Mouse (Mus musculus) intestine, postnatal 0 days (tissue): Measurements from ENCODE around the gene Chst3. TPM values are rescaled to one million over a fixed set of nuclear protein-coding genes. Genes with fewer than 3 reads are reported as not detected.
"Not testable (repeated sequence)": the region's sequence is repeated elsewhere in the genome, so short reads cannot be mapped to it uniquely, and the experiment has no call there.

ENCODE experiments used
- ATAC-seq: fragments of 200-750 bp; cut with Nextera tagmentation; 2 replicates; pipeline ENCODE4 v1.8.0; 2017; ENCODE audit warnings: mild to moderate bottlenecking, moderate TSS enrichment, moderate library complexity
- H3K27ac ChIP-seq: fragments of 300-500 bp; sonication (generic); 2 replicates; pipeline ENCODE4 v1.5.1; 2014; ENCODE audit warnings: mild to moderate bottlenecking, low read depth, low read length, moderate library complexity
- H3K27me3 ChIP-seq: fragments of 300-500 bp; sonication (generic); replicated peaks from 2 replicates; pipeline ENCODE4 v1.6.1; 2014; ENCODE audit warnings: low read length, mixed read lengths; ENCODE audit not compliant: control insufficient read depth, insufficient read depth
- H3K36me3 ChIP-seq: fragments of 300-500 bp; sonication (generic); 2 replicates; pipeline ENCODE4 v1.6.1; 2014; ENCODE audit warnings: mild to moderate bottlenecking, moderate library complexity; ENCODE audit not compliant: control insufficient read depth, insufficient read depth
- H3K4me1 ChIP-seq: fragments of 300-500 bp; sonication (generic); replicated peaks from 2 replicates; pipeline ENCODE4 v1.6.1; 2014; ENCODE audit warnings: antibody characterized with exemption, low read length, mixed read lengths; ENCODE audit not compliant: control insufficient read depth, insufficient read depth
- H3K4me2 ChIP-seq: fragments of 300-500 bp; sonication (generic); replicated peaks from 2 replicates; pipeline ENCODE4 v1.6.1; 2014; ENCODE audit warnings: low read depth, mild to moderate bottlenecking, moderate library complexity
- H3K4me3 ChIP-seq: fragments of 300-500 bp; sonication (generic); 2 replicates; pipeline ENCODE4 v1.5.1; 2014; ENCODE audit warnings: low read depth, low read length
- H3K9ac ChIP-seq: fragments of 300-500 bp; sonication (generic); 2 replicates; pipeline ENCODE4 v1.6.1; 2014; ENCODE audit warnings: mild to moderate bottlenecking, low read depth, low read length
- H3K9me3 ChIP-seq: fragments of 300-500 bp; sonication (generic); 2 replicates; pipeline ENCODE4 v1.6.1; 2016; ENCODE audit warnings: mixed run types; ENCODE audit not compliant: control insufficient read depth
- CTCF ChIP-seq: sonication (generic); IDR thresholded peaks from 2 replicates; pipeline ENCODE4 v1.5.1; 2016; ENCODE audit warnings: low read depth, mild to moderate bottlenecking, control low read depth, antibody characterized with exemption, moderate library complexity
- WGBS: fragments of 180-500 bp; shearing (Covaris S2); extraction: QIAGEN DNeasy Blood & Tissue Kit; methylation state at CpG from one replicate; pipeline ENCODE4 v1.1.7; 2014; 5-methylcytosine and 5-hydroxymethylcytosine counted together
- polyA plus RNA-seq: library from polyadenylated mRNA; unstranded; fragments of >200 nt; fragmentation: Nextera tagmentation; extraction: Ambion mirVana; gene quantifications from 2 replicates; pipeline ENCODE4 v1.2.1, GENCODE M21; 2015

The Chst3 gene
- polyA plus RNA-seq, 1 experiment from 2014 or later: 0.27 TPM

GRCm38 (mm10) chr10:60193532-60194423, 25.3 kb downstream of the Chst3 start:
- H3K4me1 ChIP-seq: no peaks in the 10 kb centered on the region
- no peak overlapping the region for H3K9ac ChIP-seq
- no peaks in the 10 kb centered on the region for H3K36me3 ChIP-seq
- TF ChIP-seq CTCF: 0 out of 2 replicates have a peak, but pooled peaks have one; percentile 12
- H3K4me2 ChIP-seq: peak overlapping the region; percentile 25
- no peak overlapping the region for H3K4me3 ChIP-seq
- WGBS: 10% methylated on average over 19 of the region's 19 CpGs
- H3K9me3 ChIP-seq: no peaks in the 10 kb centered on the region
- no peak overlapping the region for H3K27ac ChIP-seq
- H3K27me3 ChIP-seq: peaks cover 15% of the 10 kb centered on the region
- ATAC-seq: peak; percentile 38; the same call in 1 of the 2 replicates

- H3K9ac ChIP-seq: no peak overlapping the region
- ATAC-seq: no peak
Observed at GRCm38 (mm10) chr10:60191796-60192195, 27.3 kb downstream of the Chst3 start.

GRCm38 (mm10) chr10:60189534-60190186, 29.4 kb downstream of the Chst3 start:
- Histone ChIP-seq H3K36me3 (no peaks in the 10 kb centered on the region), H3K9me3 (no peaks in the 10 kb centered on the region), H3K27me3 (peaks cover 24% of the 10 kb centered on the region), H3K4me2 (no peak overlapping the region), H3K27ac (no peak overlapping the region), H3K4me3 (no peak overlapping the region), H3K9ac (no peak overlapping the region), H3K4me1 (no peaks in the 10 kb centered on the region)
- WGBS: 86% methylated on average over 6 of the region's 6 CpGs
- TF ChIP-seq CTCF: no peak
- no peak for ATAC-seq

More at GRCm38 (mm10) chr10:60191796-60192195, 27.3 kb downstream of the Chst3 start:
- H3K36me3 ChIP-seq: no peaks in the 10 kb centered on the region
- 1% methylated on average over 17 of the region's 17 CpGs for WGBS
- H3K4me1 ChIP-seq: no peaks in the 10 kb centered on the region
- peak; percentile 86 for TF ChIP-seq CTCF
- 0 out of 2 replicates have a peak overlapping the region, but pooled peaks have one; percentile 17 for H3K4me3 ChIP-seq
- H3K27me3 ChIP-seq: peaks cover 15% of the 10 kb centered on the region
- peak overlapping the region; percentile 59 for H3K4me2 ChIP-seq
- no peaks in the 10 kb centered on the region for H3K9me3 ChIP-seq
- no peak overlapping the region for H3K27ac ChIP-seq

GRCm38 (mm10) chr10:60186191-60186945, 32.7 kb downstream of the Chst3 start:
- Histone ChIP-seq H3K36me3 (no peaks in the 10 kb centered on the region), H3K4me2 (no peak overlapping the region), H3K4me3 (no peak overlapping the region), H3K27me3 (peaks cover 13% of the 10 kb centered on the region; the same call in 1 of the 2 replicates), H3K9ac (no peak overlapping the region), H3K4me1 (no peaks in the 10 kb centered on the region), H3K9me3 (no peaks in the 10 kb centered on the region), H3K27ac (no peak overlapping the region)
- TF ChIP-seq CTCF: no peak
- ATAC-seq: no peak; the same call in 1 of the 2 replicates
- 61% methylated on average over 44 of the region's 44 CpGs for WGBS

- Histone ChIP-seq H3K4me2 (no peak overlapping the region), H3K9ac (no peak overlapping the region), H3K27me3 (peaks cover 9% of the 10 kb centered on the region; the same call in 1 of the 2 replicates), H3K4me1 (no peaks in the 10 kb centered on the region), H3K9me3 (no peaks in the 10 kb centered on the region), H3K36me3 (no peaks in the 10 kb centered on the region), H3K4me3 (no peak overlapping the region), H3K27ac (no peak overlapping the region)
- no peak for ATAC-seq
- 80% methylated on average over 10 of the region's 10 CpGs for WGBS
- TF ChIP-seq CTCF: no peak
Observed at GRCm38 (mm10) chr10:60185023-60185709, 33.9 kb downstream of the Chst3 start.

GRCm38 (mm10) chr10:60175306-60175705, 43.8 kb downstream of the Chst3 start:
- not testable (repeated sequence) for H3K27ac ChIP-seq, H3K4me2 ChIP-seq, H3K4me3 ChIP-seq, H3K36me3 ChIP-seq, H3K4me1 ChIP-seq, ATAC-seq, H3K9ac ChIP-seq, H3K27me3 ChIP-seq, H3K9me3 ChIP-seq
- WGBS: 86% methylated on average over 9 of the region's 9 CpGs
